Mouse (Mus musculus): ENCODE data around the gene Pkp3.

The Pkp3 gene

GRCm38 (mm10) chr7:141058601-141059341, 19.2 kb upstream of the Pkp3 start:
- DNase-seq, result no peak

DNA sequence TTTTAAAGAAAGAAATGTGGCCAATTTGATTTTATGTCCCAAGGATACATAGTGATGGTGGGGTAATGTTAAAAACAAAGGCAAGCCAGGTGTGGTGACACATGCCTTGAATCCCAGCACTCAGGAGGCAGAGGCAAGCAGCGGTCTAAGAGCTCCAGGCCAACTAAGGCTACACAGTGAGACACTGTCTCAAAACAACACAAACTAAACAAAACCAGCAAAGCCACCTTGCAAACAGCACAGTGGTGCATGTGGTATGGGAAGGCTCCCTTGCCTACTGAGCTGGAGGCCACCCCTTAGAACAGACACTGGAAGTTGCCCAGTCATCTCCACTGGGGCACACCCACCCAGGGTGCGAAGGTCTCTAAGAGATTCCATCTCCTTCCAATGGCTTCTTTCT, 18.1 kb upstream of the Pkp3 start:
- DNase-seq, result no peak

- peak in 1 of 2 experiments; percentile 29 for DNase-seq
Observed at GRCm38 (mm10) chr7:141060426-141061242, 17.4 kb upstream of the Pkp3 start, which contains the start of gene B4galnt4. Gene B4galnt4 (plus strand): TSS chr7:141061104.

DNA sequence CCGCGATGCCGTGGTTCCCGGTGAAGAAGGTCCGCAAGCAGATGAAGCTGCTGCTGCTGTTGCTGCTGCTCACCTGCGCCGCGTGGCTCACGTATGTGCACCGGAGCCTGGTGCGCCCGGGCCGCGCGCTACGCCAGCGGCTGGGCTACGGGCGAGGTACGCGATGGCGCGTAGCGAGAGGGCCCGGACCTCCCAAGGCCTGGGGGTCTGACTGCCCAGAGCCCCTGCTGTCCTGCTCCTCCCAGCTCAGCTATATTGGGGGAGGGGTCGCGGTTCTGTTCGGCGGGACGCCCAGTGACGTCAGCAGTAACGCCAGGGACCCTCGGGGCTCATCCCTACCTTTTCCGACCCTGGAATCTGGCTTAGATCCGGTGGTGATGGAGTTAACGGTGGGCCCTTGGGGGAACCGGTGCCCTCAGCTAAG, 16.7 kb upstream of the Pkp3 start:
- DNase-seq, result no peak

DNA sequence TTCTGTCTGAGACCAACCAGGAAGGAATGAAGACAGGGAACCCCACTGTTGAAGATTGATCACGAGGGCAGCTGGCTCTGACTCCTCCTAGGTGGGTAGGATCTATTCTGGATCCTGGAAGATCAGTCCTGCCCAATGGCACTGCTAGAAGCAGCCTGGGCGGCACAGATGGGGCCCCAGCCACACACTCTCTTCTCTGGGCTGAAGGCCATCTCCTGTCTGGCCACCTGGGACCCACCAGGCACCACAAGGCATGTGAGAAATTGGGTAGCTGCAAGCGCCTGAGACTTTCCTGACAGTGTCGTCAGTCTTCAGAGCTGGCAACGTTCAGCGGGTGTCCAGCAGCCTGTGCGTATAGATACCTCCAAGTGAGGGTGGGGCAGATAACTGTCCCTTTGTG, 15.5 kb upstream of the Pkp3 start:
- DNase-seq, result no peak

DNA sequence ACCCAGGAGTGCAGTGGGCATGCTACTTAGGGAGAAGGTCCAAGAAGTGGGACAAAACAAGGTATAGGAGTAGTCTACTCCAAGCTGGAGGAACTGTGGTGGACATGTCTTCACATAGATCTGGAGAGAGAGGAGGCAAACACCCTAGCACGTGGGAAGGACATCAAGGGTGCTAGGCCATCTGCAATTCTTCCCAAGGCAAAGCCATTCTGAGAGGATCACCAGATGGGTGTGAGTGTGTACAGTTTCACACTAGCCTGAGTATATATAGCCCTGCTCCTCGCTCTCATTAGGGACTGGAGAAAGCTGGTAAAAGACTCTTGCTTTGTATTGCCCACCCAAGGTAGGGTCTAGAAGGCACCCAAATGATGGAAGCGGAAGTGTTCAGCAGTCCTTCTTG, 14.7 kb upstream of the Pkp3 start:
- DNase-seq, result no peak

- DNase-seq, result no peak
Observed at GRCm38 (mm10) chr7:141064175-141064574, 13.8 kb upstream of the Pkp3 start.

- DNase-seq, result no peak
Observed at GRCm38 (mm10) chr7:141064576-141064975, 13.4 kb upstream of the Pkp3 start.

DNA sequence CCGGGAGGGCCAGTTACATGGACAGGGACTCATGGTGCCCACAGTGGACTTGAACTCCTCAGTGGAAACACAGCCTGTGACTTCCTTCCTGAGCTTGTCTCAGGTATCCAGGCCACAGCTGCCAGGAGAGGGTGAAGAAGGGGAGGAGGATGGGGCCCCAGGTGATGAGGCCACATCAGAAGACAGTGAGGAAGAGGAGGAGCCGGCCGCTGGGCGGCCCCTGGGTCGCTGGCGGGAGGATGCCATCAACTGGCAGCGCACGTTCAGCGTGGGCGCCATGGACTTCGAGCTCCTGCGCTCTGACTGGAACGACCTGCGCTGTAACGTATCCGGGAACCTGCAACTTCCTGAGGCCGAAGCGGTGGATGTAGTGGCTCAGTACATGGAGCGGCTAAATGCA, 9.7 kb upstream of the Pkp3 start:
- DNase-seq, result no peak

DNA sequence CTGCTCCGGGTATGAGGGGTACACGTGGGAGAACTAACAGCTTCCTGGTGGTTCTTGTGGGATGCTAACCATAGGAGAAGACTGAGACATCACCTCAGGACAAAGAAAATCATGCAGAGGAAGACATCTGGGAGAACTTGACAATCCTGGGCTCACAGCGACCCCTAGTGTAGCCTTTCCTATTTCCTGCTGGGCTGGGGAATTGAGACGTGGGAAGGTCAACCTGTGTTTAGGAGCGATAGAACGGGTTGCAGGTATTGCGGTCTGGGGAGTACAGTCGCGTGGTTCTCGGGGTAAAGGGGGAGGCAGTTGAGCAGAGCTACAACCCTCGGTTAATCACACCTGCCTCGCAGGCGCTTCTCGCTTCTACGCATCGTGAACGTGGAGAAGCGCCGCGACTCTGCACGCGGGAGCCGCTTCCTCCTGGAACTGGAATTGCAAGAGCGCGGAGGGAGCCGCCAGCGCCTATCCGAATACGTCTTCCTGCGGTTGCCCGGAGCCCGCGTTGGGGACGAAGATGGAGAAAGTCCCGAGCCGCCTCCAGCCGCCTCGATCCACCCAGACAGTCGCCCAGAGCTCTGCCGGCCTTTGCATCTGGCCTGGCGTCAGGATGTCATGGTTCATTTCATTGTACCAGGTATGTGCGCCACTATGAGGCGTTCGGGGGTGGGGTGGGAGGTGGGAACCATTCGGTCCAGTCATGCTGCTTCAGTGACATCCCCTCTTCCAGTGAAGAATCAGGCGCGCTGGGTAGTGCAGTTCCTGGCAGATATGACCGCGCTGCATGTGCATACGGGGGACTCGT, 7.8 kb upstream of the Pkp3 start:
- DNase-seq, result peak; percentile 21 to 69

- DNase-seq, result peak; percentile 47 to 66
Observed at GRCm38 (mm10) chr7:141072017-141072745, 5.8 kb upstream of the Pkp3 start.

DNA sequence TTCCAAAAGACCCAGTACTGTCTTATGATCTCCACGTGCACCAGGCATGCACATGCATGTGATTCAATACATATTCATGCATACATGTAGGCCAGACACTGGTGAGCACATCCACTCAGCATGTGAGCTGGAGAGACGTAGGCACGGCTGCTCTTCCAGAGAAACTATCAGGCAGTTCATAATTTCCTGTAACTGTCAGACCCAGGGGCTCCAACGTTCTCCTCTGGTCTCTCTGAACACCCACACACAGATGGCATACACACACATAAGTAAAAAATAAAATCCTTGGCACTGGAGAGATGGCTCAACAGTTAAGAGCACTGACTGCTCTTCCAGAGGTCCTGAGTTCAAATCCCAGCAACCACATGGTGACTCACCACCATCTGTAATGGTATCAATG, 4.2 kb upstream of the Pkp3 start:
- no peak for DNase-seq

- DNase-seq, result no peak
Observed at GRCm38 (mm10) chr7:141078876-141079275, 858 bp downstream of the Pkp3 start.

GRCm38 (mm10) chr7:141079481-141080449, 1.7 kb downstream of the Pkp3 start:
- no peak for DNase-seq

GRCm38 (mm10) chr7:141087894-141088293, 9.9 kb downstream of the Pkp3 start:
- peak in 1 of 2 experiments; percentile 55 for DNase-seq

DNA sequence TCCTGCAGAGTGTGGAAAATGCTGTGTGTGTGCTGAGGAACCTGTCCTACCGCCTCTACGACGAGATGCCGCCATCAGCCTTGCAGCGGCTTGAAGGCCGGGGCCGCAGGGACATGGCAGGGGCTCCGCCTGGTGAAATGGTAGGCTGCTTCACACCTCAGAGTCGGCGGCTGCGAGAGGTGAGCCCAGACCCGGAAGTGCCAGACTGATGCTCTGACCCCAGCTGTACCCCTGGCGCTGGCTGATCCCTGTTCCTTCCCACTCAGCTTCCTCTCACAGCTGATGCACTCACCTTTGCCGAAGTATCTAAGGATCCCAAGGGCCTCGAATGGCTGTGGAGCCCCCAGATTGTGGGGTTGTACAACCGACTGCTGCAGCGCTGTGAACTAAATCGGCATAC, 10.5 kb downstream of the Pkp3 start:
- DNase-seq, result peak in 1 of 2 experiments; percentile 39

GRCm38 (mm10) chr7:141090228-141090627, 12.2 kb downstream of the Pkp3 start:
- no peak for DNase-seq

GRCm38 (mm10) chr7:141092051-141092735, 14.2 kb downstream of the Pkp3 start:
- DNase-seq, result peak; percentile 79 to 82

DNA sequence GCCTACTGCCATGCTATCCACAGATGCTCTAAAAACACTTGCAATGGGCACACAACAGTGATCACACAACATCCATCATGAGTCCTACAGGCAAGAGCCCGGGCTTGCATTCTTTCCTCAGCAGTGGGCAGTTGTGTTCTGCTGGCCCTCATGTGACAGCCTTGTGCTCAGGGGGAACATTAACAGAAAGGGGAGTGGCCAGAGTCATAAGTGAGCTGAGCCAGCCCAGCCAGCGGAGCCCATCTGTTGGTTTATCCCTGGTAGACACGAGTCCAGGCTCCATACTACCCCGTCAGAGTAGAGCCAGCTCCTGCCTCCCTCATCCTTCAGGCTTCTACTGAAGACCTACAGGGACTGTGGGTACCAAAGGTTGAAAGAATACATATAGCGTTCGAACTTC, 15.9 kb downstream of the Pkp3 start:
- no peak for DNase-seq

- DNase-seq, result no peak
Observed at GRCm38 (mm10) chr7:141094487-141095205, 16.6 kb downstream of the Pkp3 start.
